16 mouse cellular contexts compared by ENCODE assay signal in genomic region chr6:4549846-4550548, GRCm38 (mm10). TPM values are rescaled to one million over a fixed set of nuclear protein-coding genes. Genes with fewer than 3 reads are reported as not detected.
DNase-seq lines count a peak whose midpoint lies in the region; ATAC-seq lines count a peak whose summit lies in the region.
"Had no signal": no experiment of that assay in that cellular context is flagged by ENCODE, and none has a peak within 500 bp of the region (broad histone marks: within the 10 kb centered on the region; RNA-seq: fewer than 3 reads in every experiment).

No protein-coding gene starts in this region.

- ATAC-seq in hindbrain, embryonic 11.5 days (ENCODE audit: low FRiP score): peak; percentile 69
- peak; percentile 35; the same call in 1 of the 2 replicates for ATAC-seq in megakaryocyte progenitor cell, adult 5-6 weeks (replicated peaks; ENCODE audit: poor library complexity)

- 0 out of 2 replicates have a peak, but pooled peaks cover 2% of the 10 kb centered on the region for H3K4me1 ChIP-seq in hindbrain, embryonic 11.5 days (replicated peaks; ENCODE audit: control insufficient read depth, insufficient read depth, low read length)

- 26% methylated on average over 11 of the region's 11 CpGs for WGBS in hindbrain, embryonic 11.5 days

- no peak overlapping the region for H3K4me2 ChIP-seq in hindbrain, embryonic 11.5 days (replicated peaks; ENCODE audit: low read depth, low read length)
- H3K4me2 ChIP-seq: embryonic facial prominence, embryonic 13.5 days; heart, embryonic 13.5 days; hindbrain, embryonic 15.5 days; limb, embryonic 13.5 days had no signal

- H3K27ac ChIP-seq in hindbrain, embryonic 11.5 days (ENCODE audit: low read depth, low read length): peak overlapping the region; percentile 33
- H3K27ac ChIP-seq: embryonic facial prominence, embryonic 13.5 days; heart, embryonic 13.5 days; hindbrain, embryonic 15.5 days; limb, embryonic 13.5 days had no signal

- no peaks in the 10 kb centered on the region for H3K36me3 ChIP-seq in hindbrain, embryonic 11.5 days (ENCODE audit: control insufficient read depth, insufficient read depth, low read length)
- H3K36me3 ChIP-seq: embryonic facial prominence, embryonic 13.5 days; heart, embryonic 13.5 days; hindbrain, embryonic 15.5 days; limb, embryonic 13.5 days had no signal

- H3K9ac ChIP-seq in hindbrain, embryonic 11.5 days (ENCODE audit: low read depth, low read length): no peak overlapping the region
- H3K9ac ChIP-seq: embryonic facial prominence, embryonic 13.5 days; heart, embryonic 13.5 days; hindbrain, embryonic 15.5 days; limb, embryonic 13.5 days had no signal

- no peaks in the 10 kb centered on the region for H3K27me3 ChIP-seq in hindbrain, embryonic 11.5 days (ENCODE audit: control insufficient read depth, insufficient read depth, low read length)
- H3K27me3 ChIP-seq: embryonic facial prominence, embryonic 13.5 days; heart, embryonic 13.5 days; hindbrain, embryonic 15.5 days; limb, embryonic 13.5 days; megakaryocyte, embryonic 14.5 days had no signal

- H3K9me3 ChIP-seq in hindbrain, embryonic 11.5 days (ENCODE audit: control insufficient read depth, low read length): no peaks in the 10 kb centered on the region
- H3K9me3 ChIP-seq: embryonic facial prominence, embryonic 13.5 days; heart, embryonic 13.5 days; hindbrain, embryonic 15.5 days; limb, embryonic 13.5 days; megakaryocyte, embryonic 14.5 days had no signal

- no peak overlapping the region for H3K4me3 ChIP-seq in hindbrain, embryonic 11.5 days (ENCODE audit: low read depth, low read length)
- H3K4me3 ChIP-seq: embryonic facial prominence, embryonic 13.5 days; heart, embryonic 13.5 days; hindbrain, embryonic 15.5 days; limb, embryonic 13.5 days; megakaryocyte, embryonic 14.5 days had no signal

- intact Hi-C loops in left cerebral cortex, postnatal 25 days (cut with DNase I): loop anchor here (5.0 to 10.0 kb wide), 6 partner anchors 133 to 1035 kb away; partner anchors contain the start of gene Asb4

- DNase-seq in adrenal gland, postnatal 10 days: peak; percentile 39
- DNase-seq in adrenal gland, postnatal 14 days: no peak
- peak; percentile 12 for DNase-seq in 3T3-L1 (ENCODE audit: low read depth, low spot score)
- peak; percentile 45 for DNase-seq in hindbrain, embryonic 11.5 days (ENCODE audit: low spot score)
- DNase-seq in frontal cortex, postnatal 25 days (ENCODE audit: low spot score in 2 of 2): no peak
- no peak for DNase-seq in thymus, postnatal 0 days (ENCODE audit: low spot score)
- no peak for DNase-seq in left cerebral cortex, postnatal 25 days (ENCODE audit: low spot score in 2 of 2)
- DNase-seq: kidney, adult 9 months; right cerebral cortex, adult 18-20 months; thymus, postnatal 36 days had no signal

RNA-seq across cellular contexts. Expression of gene Col1a2, which starts 45.4 kb away (rescaled TPM):
- total RNA-seq in adrenal gland, postnatal 10 days (2021): 1,000 to 10,000 TPM in 1 of 2 experiments, 100 to 1,000 TPM in 1; 549 to 1,048 TPM
- 287 and 366 TPM in 2 replicates for total RNA-seq in adrenal gland, postnatal 14 days (2021)
- 143 and 151 TPM in 2 replicates for polyA plus RNA-seq in hindbrain, embryonic 11.5 days (2014; fragmentation: Nextera tagmentation; extraction: Ambion mirVana)
- total RNA-seq in megakaryocyte progenitor cell, adult 5-6 weeks (2015): 0.15 TPM in 1 of 2 replicates, not detected in the other
- total RNA-seq in megakaryocyte progenitor cell, adult 5-6 weeks (2017): not detected in 2 replicates
- polyA plus RNA-seq in thymus, postnatal 0 days (2015; fragmentation: Nextera tagmentation; extraction: Ambion mirVana): 51.4 and 59.0 TPM in 2 replicates
- total RNA-seq in left cerebral cortex, postnatal 25 days (2021): 10 to 100 TPM; 26.8 to 32.8 TPM

RNA-seq across cellular contexts. Expression of gene Casd1, which starts 50.6 kb away (rescaled TPM):
- 10 to 100 TPM; 32.7 to 34.9 TPM for total RNA-seq in adrenal gland, postnatal 10 days (2021)
- total RNA-seq in adrenal gland, postnatal 14 days (2021): 32.3 and 35.3 TPM in 2 replicates
- polyA plus RNA-seq in hindbrain, embryonic 11.5 days (2014; fragmentation: Nextera tagmentation; extraction: Ambion mirVana): 51.0 and 54.2 TPM in 2 replicates
- total RNA-seq in megakaryocyte progenitor cell, adult 5-6 weeks (2015): 33.1 and 42.9 TPM in 2 replicates
- 53.3 and 62.2 TPM in 2 replicates for total RNA-seq in megakaryocyte progenitor cell, adult 5-6 weeks (2017)
- 15.0 and 16.8 TPM in 2 replicates for polyA plus RNA-seq in thymus, postnatal 0 days (2015; fragmentation: Nextera tagmentation; extraction: Ambion mirVana)
- total RNA-seq in left cerebral cortex, postnatal 25 days (2021): 10 to 100 TPM; 50.7 to 53.1 TPM

Comparison
In these comparisons a context has a peak if more than half of its experiments do, and no peak if none do; other contexts are left out.
1. DNase-seq: peak in adrenal gland, postnatal 10 days (single experiment), 3T3-L1 (single experiment) and hindbrain, embryonic 11.5 days (single experiment); none in adrenal gland, postnatal 14 days (single experiment), frontal cortex, postnatal 25 days (0 of 2), thymus, postnatal 0 days (single experiment) and left cerebral cortex, postnatal 25 days (0 of 2).
2. RNA of gene Col1a2, which starts 45.4 kb away (total RNA-seq): 549 to 1,048 TPM in adrenal gland, postnatal 10 days, 287 to 366 TPM in adrenal gland, postnatal 14 days and 26.8 to 32.8 TPM in left cerebral cortex, postnatal 25 days; 0.15 TPM in megakaryocyte progenitor cell, adult 5-6 weeks; every median in the first group is over 10 times any median in the second.